Mouse (Mus musculus): ENCODE data around the gene Pdzd4.

Pdzd4 gene

GRCm38 (mm10) chrX:73824185-73825151, at the start of gene Pdzd4:
Gene Pdzd4 (minus strand): TSS chrX:73824969.
- peak; percentile 48 for DNase-seq (ENCODE audit: low spot score)

GRCm38 (mm10) chrX:73871956-73872355, 47.2 kb upstream of the Pdzd4 start:
- DNase-seq (ENCODE audit: low spot score) = no peak

GRCm38 (mm10) chrX:73871474-73871873, 46.7 kb upstream of the Pdzd4 start:
- no peak for DNase-seq (ENCODE audit: low spot score)

- DNase-seq (ENCODE audit: low spot score) = peak; percentile 4
Observed at GRCm38 (mm10) chrX:73869334-73869733, 44.6 kb upstream of the Pdzd4 start.

- no peak for DNase-seq (ENCODE audit: low spot score)
Observed at GRCm38 (mm10) chrX:73867852-73868251, 43.1 kb upstream of the Pdzd4 start.

GRCm38 (mm10) chrX:73867256-73867655, 42.5 kb upstream of the Pdzd4 start:
- no peak for DNase-seq (ENCODE audit: low spot score)

GRCm38 (mm10) chrX:73864692-73865091, 39.9 kb upstream of the Pdzd4 start:
- DNase-seq (ENCODE audit: low spot score) = no peak

GRCm38 (mm10) chrX:73855087-73855408, 30.3 kb upstream of the Pdzd4 start:
- no peak for DNase-seq (ENCODE audit: low spot score)

GRCm38 (mm10) chrX:73854326-73855086, 29.7 kb upstream of the Pdzd4 start:
- DNase-seq (ENCODE audit: low spot score) = no peak

GRCm38 (mm10) chrX:73836691-73837090, 11.9 kb upstream of the Pdzd4 start:
- no peak for DNase-seq (ENCODE audit: low spot score)

GRCm38 (mm10) chrX:73835731-73836130, 11.0 kb upstream of the Pdzd4 start:
- DNase-seq (ENCODE audit: low spot score) = no peak

- DNase-seq (ENCODE audit: low spot score) = no peak
Observed at GRCm38 (mm10) chrX:73823747-73824146, 1.0 kb downstream of the Pdzd4 start.

- no peak for DNase-seq (ENCODE audit: low spot score)
Observed at GRCm38 (mm10) chrX:73816596-73817314, 8.0 kb downstream of the Pdzd4 start.

GRCm38 (mm10) chrX:73815072-73815471, 9.7 kb downstream of the Pdzd4 start:
- no peak for DNase-seq (ENCODE audit: low spot score)

- no peak for DNase-seq (ENCODE audit: low spot score)
Observed at GRCm38 (mm10) chrX:73805814-73806213, 19.0 kb downstream of the Pdzd4 start.

GRCm38 (mm10) chrX:73798502-73798901, 26.3 kb downstream of the Pdzd4 start:
- DNase-seq (ENCODE audit: low spot score) = peak; percentile 80

- no peak for DNase-seq (ENCODE audit: low spot score)
Observed at GRCm38 (mm10) chrX:73797511-73797910, 27.3 kb downstream of the Pdzd4 start.

- DNase-seq (ENCODE audit: low spot score) = no peak
Observed at GRCm38 (mm10) chrX:73793505-73793904, 31.3 kb downstream of the Pdzd4 start.

- DNase-seq (ENCODE audit: low spot score) = no peak
Observed at GRCm38 (mm10) chrX:73793039-73793438, 31.7 kb downstream of the Pdzd4 start.

- DNase-seq (ENCODE audit: low spot score) = no peak
Observed at GRCm38 (mm10) chrX:73788501-73788900, 36.3 kb downstream of the Pdzd4 start.

GRCm38 (mm10) chrX:73787225-73787558, 37.6 kb downstream of the Pdzd4 start:
- no peak for DNase-seq (ENCODE audit: low spot score)

GRCm38 (mm10) chrX:73786364-73787224, 38.2 kb downstream of the Pdzd4 start, which contains the start of the genes Idh3g and Ssr4:
Gene Idh3g (minus strand): TSS chrX:73786897.
Gene Ssr4 (plus strand): TSS chrX:73787028.
- DNase-seq (ENCODE audit: low spot score) = peak; percentile 92

Data from urinary bladder, postnatal 14 days (tissue).